Mouse (Mus musculus): ENCODE results near the gene Gm7233.
"Not testable (repeated sequence)": the region's sequence is repeated elsewhere in the genome, so short reads cannot be mapped to it uniquely, and the experiment has no call there.

Gene Gm7233

DNA sequence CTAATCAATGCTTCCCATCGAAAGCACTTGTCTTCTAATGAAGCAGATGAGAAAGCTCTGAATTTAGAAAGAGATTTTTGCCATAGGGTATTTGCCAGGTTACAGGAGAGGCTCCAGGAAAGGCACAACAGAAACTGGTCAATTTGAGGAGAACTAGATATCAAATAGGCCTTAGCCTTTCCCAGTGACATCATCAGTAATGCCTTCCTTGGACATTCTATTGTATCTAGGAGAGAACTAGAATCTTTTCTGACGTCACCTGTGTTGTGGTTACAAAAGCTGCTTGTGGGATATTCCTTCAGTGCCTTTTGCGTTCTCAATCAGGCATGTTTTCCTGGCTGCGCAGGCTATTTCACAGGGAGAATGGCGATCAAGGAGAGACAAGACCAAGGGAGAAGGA lies at the start of gene Gm7233:
Gene Gm7233, plus strand, starts transcription at position 301 of the 400 bp plus-strand sequence.
- not testable (repeated sequence) for DNase-seq (ENCODE audit: low spot score)

DNA sequence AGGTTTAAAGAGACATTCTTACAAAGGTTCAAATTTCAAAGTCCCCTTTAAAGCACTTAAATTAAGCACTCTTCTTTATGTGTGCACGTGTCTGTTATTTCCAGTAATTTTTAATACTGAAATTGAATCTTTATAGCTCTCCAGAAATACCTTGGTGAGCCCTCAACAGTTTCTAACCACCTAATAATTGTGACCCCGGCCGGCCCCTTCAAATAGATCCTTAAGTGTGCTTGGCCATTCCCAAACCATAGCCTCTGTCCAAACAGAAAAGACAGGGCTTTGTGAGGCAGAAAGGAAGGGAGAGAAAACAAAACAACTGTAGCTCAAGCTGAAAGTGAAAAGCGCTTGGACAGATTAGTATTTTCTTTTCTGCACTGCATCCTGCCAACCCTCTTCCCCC lies 12.5 kb upstream of the Gm7233 start:
- DNase-seq (ENCODE audit: low spot score): not testable (repeated sequence)

DNA sequence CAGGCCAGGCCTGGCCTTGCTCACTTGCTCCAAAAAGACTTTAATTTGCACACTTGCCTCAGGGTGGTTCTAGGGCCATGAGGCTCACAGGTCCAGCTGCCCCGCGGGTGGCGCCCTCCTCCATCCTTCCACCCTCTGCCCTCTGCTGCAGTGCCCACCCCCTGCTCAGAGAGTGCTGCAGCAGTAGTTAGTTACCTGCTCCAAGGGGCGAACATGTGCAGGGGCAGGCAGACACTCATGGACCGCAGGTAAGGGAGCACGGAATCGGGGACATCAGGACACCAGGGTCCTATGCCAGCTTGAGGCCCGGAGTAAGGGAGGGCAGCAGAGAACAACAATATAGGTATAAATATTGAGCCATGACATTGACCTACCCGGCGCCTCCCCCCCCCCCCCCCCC lies 11.7 kb upstream of the Gm7233 start:
- DNase-seq (ENCODE audit: low spot score): not testable (repeated sequence)

DNA sequence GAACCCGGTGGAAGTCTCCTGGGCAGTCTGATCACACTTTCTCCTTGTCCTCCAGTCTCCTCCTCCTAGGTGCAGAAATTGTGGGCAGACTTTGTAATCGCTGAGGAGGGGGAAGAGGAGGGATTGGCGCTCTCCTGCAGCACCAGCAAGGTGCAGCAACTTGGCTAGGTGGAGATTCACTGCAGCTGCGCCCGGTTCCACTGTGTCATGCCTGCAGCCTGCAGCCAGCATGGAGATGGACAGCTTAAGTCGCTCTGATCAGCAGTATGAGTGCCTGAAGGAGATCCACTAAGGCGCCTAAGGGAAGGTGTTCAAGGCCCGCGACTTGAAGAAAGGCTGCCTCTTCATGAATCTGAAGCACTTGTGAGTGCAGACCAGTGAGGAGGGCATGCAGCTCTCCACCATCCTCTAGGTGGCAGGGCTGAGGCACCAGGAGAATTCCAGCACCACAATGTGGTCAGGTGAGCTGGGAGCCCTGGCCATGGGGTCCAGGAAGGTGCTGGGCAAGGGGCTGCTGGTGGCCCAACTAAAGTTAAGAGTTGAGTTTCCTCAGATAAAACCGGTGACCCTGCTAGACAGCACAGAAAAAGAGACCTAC lies 11.0 kb upstream of the Gm7233 start:
- not testable (repeated sequence) for DNase-seq (ENCODE audit: low spot score)

DNA sequence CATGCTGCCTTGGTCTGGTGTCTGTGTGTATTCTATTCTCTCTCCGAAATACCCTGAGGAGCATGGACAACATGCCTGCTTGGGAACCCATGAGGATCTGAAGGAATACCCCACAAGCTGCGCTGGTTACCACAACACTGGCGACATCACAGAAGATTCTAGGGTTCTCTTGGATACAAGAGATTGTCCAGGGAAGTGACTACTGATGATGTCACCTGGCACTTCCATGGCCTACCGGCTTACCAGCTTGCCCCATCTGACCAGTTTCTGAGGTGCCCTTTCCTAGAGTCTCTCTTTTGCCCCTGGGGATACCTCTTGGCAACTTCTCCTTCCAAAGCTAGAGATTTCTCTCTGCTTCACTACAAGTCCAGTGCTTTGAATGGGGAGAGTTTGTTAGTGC lies 55.5 kb downstream of the Gm7233 start, which contains the start of gene Gm8122:
Gene Gm8122, minus strand, starts transcription at position 101 of the 400 bp plus-strand sequence.
- not testable (repeated sequence) for DNase-seq (ENCODE audit: low spot score)

Measured in embryo, embryonic 10 days (tissue).